Mouse (Mus musculus) heart, postnatal 0 days (tissue): ENCODE data around the gene Tom1l1. TPM values are rescaled to one million over a fixed set of nuclear protein-coding genes. Genes with fewer than 3 reads are reported as not detected.

Source experiments
- ATAC-seq: fragments of 200-750 bp; cut with Nextera tagmentation; 2 replicates; pipeline ENCODE4 v1.8.0; 2017; ENCODE audit warnings: low read depth, moderate number of reproducible peaks, moderate library complexity; ENCODE audit not compliant: insufficient read depth
- DNase-seq: peaks from one replicate; pipeline ENCODE4 v3.0.0-alpha.2; 2016; ENCODE audit warnings: low spot score
- H3K27ac ChIP-seq: fragments of 300-500 bp; sonication (generic); 2 replicates; pipeline ENCODE4 v1.5.1; 2014; ENCODE audit warnings: low read depth, mild to moderate bottlenecking
- H3K27me3 ChIP-seq: fragments of 300-500 bp; sonication (generic); 2 replicates; pipeline ENCODE4 v1.6.1; 2014; ENCODE audit warnings: low read length, mixed read lengths; ENCODE audit not compliant: control insufficient read depth, insufficient read depth
- H3K36me3 ChIP-seq: fragments of 300-500 bp; sonication (generic); replicated peaks from 2 replicates; pipeline ENCODE4 v1.6.1; 2014; ENCODE audit warnings: low read length, mixed read lengths; ENCODE audit not compliant: control insufficient read depth, insufficient read depth
- H3K4me1 ChIP-seq: fragments of 300-500 bp; sonication (generic); 2 replicates; pipeline ENCODE4 v1.6.1; 2014; ENCODE audit warnings: antibody characterized with exemption; ENCODE audit not compliant: control insufficient read depth, insufficient read depth
- H3K4me2 ChIP-seq: fragments of 300-500 bp; sonication (generic); 2 replicates; pipeline ENCODE4 v1.6.1; 2014; ENCODE audit warnings: low read depth, mild to moderate bottlenecking, low read length, moderate library complexity
- H3K4me3 ChIP-seq: fragments of 300-500 bp; sonication (generic); 2 replicates; pipeline ENCODE4 v1.5.1; 2014; ENCODE audit warnings: low read depth, low read length
- H3K9ac ChIP-seq: fragments of 300-500 bp; sonication (generic); replicated peaks from 2 replicates; pipeline ENCODE4 v1.6.1; 2014; ENCODE audit warnings: low read depth, low read length, mixed read lengths
- H3K9me3 ChIP-seq: fragments of 300-500 bp; sonication (generic); replicated peaks from 2 replicates; pipeline ENCODE4 v1.6.1; 2016; ENCODE audit warnings: low read length; ENCODE audit not compliant: control insufficient read depth
- CTCF ChIP-seq: IDR thresholded peaks from 2 replicates; pipeline ENCODE4 v1.5.1; 2016; ENCODE audit warnings: antibody characterized with exemption, control low read depth, low read depth
- EP300 ChIP-seq: IDR thresholded peaks from 2 replicates; pipeline ENCODE4 v1.6.1; 2016; ENCODE audit warnings: antibody characterized with exemption, low read depth
- WGBS: fragments of 180-500 bp; shearing (Covaris S2); extraction: QIAGEN DNeasy Blood & Tissue Kit; methylation state at CpG from one replicate; pipeline ENCODE4 v1.1.7; 2014; 5-methylcytosine and 5-hydroxymethylcytosine counted together
- polyA plus RNA-seq: library from polyadenylated mRNA; unstranded; fragments of >200 nt; fragmentation: Nextera tagmentation; extraction: Ambion mirVana; gene quantifications from 2 replicates; pipeline ENCODE4 v1.2.1, GENCODE M21; 2015
- total RNA-seq: library from RNA; depleted of rRNA; stranded (reverse); fragments of >200 nt; gene quantifications from 2 replicates; pipeline ENCODE4 v1.2.3, GENCODE M21; 2014; ENCODE audit warnings: low replicate concordance

Tom1l1 gene
- total and polyA plus RNA-seq, 2 experiments from 2014 or later = 14.8 to 16.3 TPM

GRCm38 (mm10) chr11:90663618-90664297 lies 24.4 kb downstream of the Tom1l1 start:
- Histone ChIP-seq H3K27me3 (no peaks in the 10 kb centered on the region), H3K9ac (no peak overlapping the region), H3K4me3 (no peak overlapping the region), H3K27ac (no peak overlapping the region), H3K36me3 (peaks cover 17% of the 10 kb centered on the region; the same call in 1 of the 2 replicates), H3K9me3 (no peaks in the 10 kb centered on the region), H3K4me1 (peaks cover 11% of the 10 kb centered on the region; the same call in 1 of the 2 replicates), H3K4me2 (no peak overlapping the region)
- DNase-seq (no peak), ATAC-seq (no peak)
- WGBS = 71% methylated on average over 5 of the region's 5 CpGs
- no peak for TF ChIP-seq EP300
- no peak for TF ChIP-seq CTCF

DNA sequence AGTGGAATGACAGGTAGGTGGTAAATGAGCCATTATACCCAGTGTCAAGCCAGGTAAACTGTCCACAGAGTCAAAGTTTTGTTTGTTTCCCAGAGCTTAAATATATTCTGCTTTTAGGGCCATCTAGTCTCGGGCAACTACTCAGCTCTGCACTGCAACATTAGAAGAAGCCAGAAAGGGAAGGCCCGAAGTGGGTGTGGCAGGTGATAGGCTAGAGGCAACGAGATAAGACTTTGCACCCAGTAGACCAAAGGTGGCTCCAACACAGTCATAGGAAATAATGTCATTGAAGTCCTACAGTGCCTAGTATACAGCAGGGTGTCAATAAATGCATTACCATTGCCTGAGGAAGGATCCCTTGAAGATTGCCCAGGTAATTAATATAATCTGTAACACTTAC lies 25.1 kb downstream of the Tom1l1 start:
- ATAC-seq (no peak), DNase-seq (no peak)
- no peaks in the 10 kb centered on the region for H3K27me3 ChIP-seq
- peaks cover 17% of the 10 kb centered on the region; the same call in 1 of the 2 replicates for H3K36me3 ChIP-seq
- TF ChIP-seq CTCF (no peak), EP300 (no peak)
- no peaks in the 10 kb centered on the region for H3K9me3 ChIP-seq
- no peak overlapping the region for H3K27ac ChIP-seq
- no peak overlapping the region for H3K4me2 ChIP-seq
- H3K4me3 ChIP-seq = no peak overlapping the region
- no peak overlapping the region for H3K9ac ChIP-seq
- peaks cover 11% of the 10 kb centered on the region; the same call in 1 of the 2 replicates for H3K4me1 ChIP-seq
- 55% methylated on average over 3 of the region's 3 CpGs for WGBS

DNA sequence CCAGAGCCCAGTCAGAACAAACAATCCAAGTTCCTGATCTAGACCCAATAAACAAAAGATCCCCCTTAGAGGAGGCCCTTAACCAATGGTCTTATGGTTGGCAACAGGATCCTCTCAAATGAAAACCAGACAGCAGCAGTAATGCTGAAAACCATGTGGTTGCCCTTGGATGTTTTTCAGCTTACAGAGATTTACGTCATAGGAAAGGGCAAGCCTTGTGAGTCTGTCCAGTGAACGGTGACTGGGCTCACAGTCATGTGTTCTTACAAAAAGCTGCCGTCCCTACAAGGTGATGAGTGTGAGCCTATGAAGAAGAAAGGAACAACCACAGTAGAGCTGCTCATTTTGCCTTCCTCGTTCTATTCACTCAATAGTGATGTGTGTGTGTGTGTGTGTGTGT lies 27.5 kb downstream of the Tom1l1 start:
- Histone ChIP-seq H3K4me2 (no peak overlapping the region), H3K4me1 (peaks cover 11% of the 10 kb centered on the region; the same call in 1 of the 2 replicates), H3K9ac (no peak overlapping the region), H3K27ac (no peak overlapping the region), H3K9me3 (no peaks in the 10 kb centered on the region), H3K27me3 (no peaks in the 10 kb centered on the region), H3K4me3 (no peak overlapping the region), H3K36me3 (peaks cover 32% of the 10 kb centered on the region)
- no peak for DNase-seq
- ATAC-seq = no peak
- TF ChIP-seq EP300 (no peak), CTCF (no peak)
- 67% methylated on average over 4 of the region's 4 CpGs for WGBS

- Histone ChIP-seq H3K9ac (no peak overlapping the region), H3K27me3 (no peaks in the 10 kb centered on the region), H3K4me2 (no peak overlapping the region), H3K9me3 (no peaks in the 10 kb centered on the region), H3K4me3 (no peak overlapping the region), H3K27ac (no peak overlapping the region), H3K36me3 (peaks cover 41% of the 10 kb centered on the region), H3K4me1 (no peaks in the 10 kb centered on the region)
- WGBS = 88% methylated on average over 12 of the region's 12 CpGs
- ATAC-seq = no peak
- DNase-seq = no peak
- TF ChIP-seq CTCF = no peak
- no peak for TF ChIP-seq EP300
These were observed 30.6 kb downstream of the Tom1l1 start for GRCm38 (mm10) chr11:90657527-90657926.

- H3K27me3 ChIP-seq = no peaks in the 10 kb centered on the region
- no peaks in the 10 kb centered on the region for H3K9me3 ChIP-seq
- H3K4me2 ChIP-seq = no peak overlapping the region
- DNase-seq = no peak
- 78% methylated on average over 4 of the region's 4 CpGs for WGBS
- H3K27ac ChIP-seq = no peak overlapping the region
- H3K4me1 ChIP-seq = no peaks in the 10 kb centered on the region
- H3K36me3 ChIP-seq = peaks cover 43% of the 10 kb centered on the region
- TF ChIP-seq CTCF (no peak), EP300 (no peak)
- no peak overlapping the region for H3K9ac ChIP-seq
- ATAC-seq = no peak
- H3K4me3 ChIP-seq = no peak overlapping the region
These were observed 35.6 kb downstream of the Tom1l1 start for GRCm38 (mm10) chr11:90652603-90653002.
